Mouse (Mus musculus): Measurements from ENCODE around the gene Col13a1. TPM values are rescaled to one million over a fixed set of nuclear protein-coding genes. Genes with fewer than 3 reads are reported as not detected.

Gene Col13a1
- total and polyA plus RNA-seq, 2 experiments: 0.73 to 3.1 TPM

GRCm38 (mm10) chr10:61798133-61798576, 180.8 kb downstream of the Col13a1 start:
- Histone ChIP-seq H3K27me3 (ENCODE audit: control insufficient read depth, insufficient read depth, low read length) (no peaks in the 10 kb centered on the region), H3K4me3 (ENCODE audit: insufficient read depth, low read depth, low read length) (no peak overlapping the region), H3K27ac (replicated peaks; ENCODE audit: insufficient read depth, low read depth, low read length) (no peak overlapping the region), H3K79me2 (ENCODE audit: control insufficient read depth, insufficient read depth, low read length) (no peaks in the 10 kb centered on the region), H3K4me1 (ENCODE audit: control insufficient read depth, insufficient read depth, low read length) (no peaks in the 10 kb centered on the region), H3K9ac (ENCODE audit: low read depth, low read length) (no peak overlapping the region), H3K36me3 (ENCODE audit: control insufficient read depth, insufficient read depth, low read length) (no peaks in the 10 kb centered on the region)
- DNase-seq (ENCODE audit: extremely low read depth, low read depth, low spot score): no peak
- whole genome bisulfite sequencing: 81% methylated on average over 15 of the region's 15 CpGs
- TF ChIP-seq CTCF (IDR thresholded peaks at IDR 0.05; ENCODE audit: low read depth, low read length): no peak
- no peak for TF ChIP-seq POLR2A (IDR thresholded peaks at IDR 0.05; ENCODE audit: extremely low read depth, insufficient read depth, low read length)

DNA sequence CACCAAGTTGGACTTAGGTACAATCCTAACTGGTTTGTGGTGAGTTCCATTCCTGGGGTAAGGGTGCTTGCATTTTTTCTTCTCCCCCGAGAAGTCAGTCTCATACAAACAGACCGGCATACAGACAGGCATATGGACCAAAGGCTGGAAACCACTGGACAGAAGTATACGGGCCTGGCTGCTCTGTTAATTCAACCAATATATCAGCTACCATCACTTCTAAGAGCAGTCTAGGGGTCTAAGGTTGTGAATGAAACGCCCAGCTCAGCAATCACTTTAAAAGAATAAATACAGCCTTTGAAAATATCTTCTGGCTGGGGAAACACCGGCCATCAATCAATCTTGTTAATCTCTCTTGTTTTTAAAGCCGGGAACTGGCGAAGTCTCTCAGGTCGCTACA, 183.4 kb downstream of the Col13a1 start:
- no peaks in the 10 kb centered on the region for H3K27me3 ChIP-seq (ENCODE audit: control insufficient read depth, insufficient read depth, low read length)
- no peak for DNase-seq (ENCODE audit: extremely low read depth, low read depth, low spot score)
- H3K36me3 ChIP-seq (ENCODE audit: control insufficient read depth, insufficient read depth, low read length): no peaks in the 10 kb centered on the region
- no peak for TF ChIP-seq POLR2A (IDR thresholded peaks at IDR 0.05; ENCODE audit: extremely low read depth, insufficient read depth, low read length)
- TF ChIP-seq CTCF (IDR thresholded peaks at IDR 0.05; ENCODE audit: low read depth, low read length): no peak
- H3K4me3 ChIP-seq (ENCODE audit: insufficient read depth, low read depth, low read length): no peak overlapping the region
- no peak overlapping the region for H3K9ac ChIP-seq (ENCODE audit: low read depth, low read length)
- no peaks in the 10 kb centered on the region for H3K79me2 ChIP-seq (ENCODE audit: control insufficient read depth, insufficient read depth, low read length)
- no peak overlapping the region for H3K27ac ChIP-seq (replicated peaks; ENCODE audit: insufficient read depth, low read depth, low read length)
- no peaks in the 10 kb centered on the region for H3K4me1 ChIP-seq (ENCODE audit: control insufficient read depth, insufficient read depth, low read length)
- WGBS: 46% methylated on average over 8 of the region's 8 CpGs

DNA sequence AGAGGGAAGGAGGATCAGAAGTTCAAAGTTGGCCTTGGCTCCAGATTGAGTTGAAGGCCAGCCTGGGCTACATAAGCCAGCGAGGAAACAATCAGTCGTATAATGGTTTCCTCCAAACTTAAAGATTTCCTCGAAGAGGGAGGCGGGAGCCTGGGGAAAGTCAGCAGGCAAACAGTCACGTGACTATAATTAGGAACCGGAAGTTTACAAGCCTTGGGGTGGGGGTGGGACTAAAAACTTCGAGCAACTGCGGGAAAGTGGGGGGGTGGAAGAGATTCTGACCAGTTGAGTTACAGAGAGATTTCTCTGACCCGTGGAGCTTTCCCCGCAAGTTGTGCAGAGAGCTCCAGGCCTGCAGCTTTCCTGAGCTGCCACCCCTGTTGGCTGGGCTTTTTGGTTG, 183.9 kb downstream of the Col13a1 start:
- Histone ChIP-seq H3K27me3 (ENCODE audit: control insufficient read depth, insufficient read depth, low read length) (no peaks in the 10 kb centered on the region), H3K4me1 (ENCODE audit: control insufficient read depth, insufficient read depth, low read length) (no peaks in the 10 kb centered on the region), H3K4me3 (ENCODE audit: insufficient read depth, low read depth, low read length) (no peak overlapping the region), H3K36me3 (ENCODE audit: control insufficient read depth, insufficient read depth, low read length) (no peaks in the 10 kb centered on the region), H3K9ac (ENCODE audit: low read depth, low read length) (no peak overlapping the region), H3K27ac (replicated peaks; ENCODE audit: insufficient read depth, low read depth, low read length) (no peak overlapping the region), H3K79me2 (ENCODE audit: control insufficient read depth, insufficient read depth, low read length) (no peaks in the 10 kb centered on the region)
- no peak for TF ChIP-seq CTCF (IDR thresholded peaks at IDR 0.05; ENCODE audit: low read depth, low read length)
- no peak for TF ChIP-seq POLR2A (IDR thresholded peaks at IDR 0.05; ENCODE audit: extremely low read depth, insufficient read depth, low read length)
- 67% methylated on average over 10 of the region's 10 CpGs for WGBS
- DNase-seq (ENCODE audit: extremely low read depth, low read depth, low spot score): no peak

GRCm38 (mm10) chr10:61793015-61793414, 185.9 kb downstream of the Col13a1 start:
- Histone ChIP-seq H3K36me3 (ENCODE audit: control insufficient read depth, insufficient read depth, low read length) (no peaks in the 10 kb centered on the region), H3K4me1 (ENCODE audit: control insufficient read depth, insufficient read depth, low read length) (no peaks in the 10 kb centered on the region), H3K79me2 (ENCODE audit: control insufficient read depth, insufficient read depth, low read length) (no peaks in the 10 kb centered on the region), H3K9ac (ENCODE audit: low read depth, low read length) (no peak overlapping the region), H3K27ac (replicated peaks; ENCODE audit: insufficient read depth, low read depth, low read length) (no peak overlapping the region), H3K4me3 (ENCODE audit: insufficient read depth, low read depth, low read length) (no peak overlapping the region), H3K27me3 (ENCODE audit: control insufficient read depth, insufficient read depth, low read length) (no peaks in the 10 kb centered on the region)
- no peak for DNase-seq (ENCODE audit: extremely low read depth, low read depth, low spot score)
- WGBS: 60% methylated on average over 8 of the region's 8 CpGs
- TF ChIP-seq POLR2A (IDR thresholded peaks at IDR 0.05; ENCODE audit: extremely low read depth, insufficient read depth, low read length) (no peak), CTCF (IDR thresholded peaks at IDR 0.05; ENCODE audit: low read depth, low read length) (no peak)

GRCm38 (mm10) chr10:61788499-61788898, 190.4 kb downstream of the Col13a1 start:
- H3K27me3 ChIP-seq (ENCODE audit: control insufficient read depth, insufficient read depth, low read length): peaks cover 4% of the 10 kb centered on the region
- H3K36me3 ChIP-seq (ENCODE audit: control insufficient read depth, insufficient read depth, low read length): no peaks in the 10 kb centered on the region
- H3K27ac ChIP-seq (replicated peaks; ENCODE audit: insufficient read depth, low read depth, low read length): no peak overlapping the region
- no peak for DNase-seq (ENCODE audit: extremely low read depth, low read depth, low spot score)
- WGBS: 97% methylated on average over 5 of the region's 5 CpGs
- no peak for TF ChIP-seq POLR2A (IDR thresholded peaks at IDR 0.05; ENCODE audit: extremely low read depth, insufficient read depth, low read length)
- TF ChIP-seq CTCF (IDR thresholded peaks at IDR 0.05; ENCODE audit: low read depth, low read length): no peak
- H3K4me1 ChIP-seq (ENCODE audit: control insufficient read depth, insufficient read depth, low read length): no peaks in the 10 kb centered on the region
- no peak overlapping the region for H3K4me3 ChIP-seq (ENCODE audit: insufficient read depth, low read depth, low read length)
- H3K79me2 ChIP-seq (ENCODE audit: control insufficient read depth, insufficient read depth, low read length): no peaks in the 10 kb centered on the region
- H3K9ac ChIP-seq (ENCODE audit: low read depth, low read length): no peak overlapping the region

Other genes starting within 250 kb of the Col13a1 start
- gene H2afy2, start 195.0 kb downstream of the Col13a1 start, total RNA-seq (2014; rRNA removed): 0.67 and 0.74 TPM in 2 replicates
- gene H2afy2, start 195.0 kb downstream of the Col13a1 start, polyA plus RNA-seq (2012; rRNA removed): 0.21 and 0.40 TPM in 2 replicates
- gene Neurog3, start 154.0 kb upstream of the Col13a1 start, total RNA-seq (2014; rRNA removed): not detected in 2 replicates
- not detected in 2 replicates for gene Neurog3, start 154.0 kb upstream of the Col13a1 start, polyA plus RNA-seq (2012; rRNA removed)
- gene Fam241b, start 164.8 kb upstream of the Col13a1 start, total RNA-seq (2014; rRNA removed): 2.1 and 3.6 TPM in 2 replicates
- 3.2 and 3.9 TPM in 2 replicates for gene Fam241b, start 164.8 kb upstream of the Col13a1 start, polyA plus RNA-seq (2012; rRNA removed)

All from liver, adult 2 months (tissue).